Mouse (Mus musculus): Measurements from ENCODE around the gene Stx5a.

The Stx5a gene

GRCm38 (mm10) chr19:8802130-8802821 is 61.1 kb downstream of the Stx5a start, which contains the start of gene Zbtb3:
TSS of gene Zbtb3 (plus strand) at chr19:8802555.
- peak; percentile 95 for DNase-seq (ENCODE audit: low read depth)

GRCm38 (mm10) chr19:8803204-8803780 is 62.1 kb downstream of the Stx5a start:
- no peak for DNase-seq (ENCODE audit: low read depth)

- no peak for DNase-seq (ENCODE audit: low read depth)
These were observed 62.9 kb downstream of the Stx5a start for GRCm38 (mm10) chr19:8803879-8804660.

Measured in naive thymus-derived CD4-positive, alpha-beta T cell, adult 2 months (primary cell).